Mouse (Mus musculus) CH12.LX (cell line): ENCODE data around the gene Fads2. TPM values are rescaled to one million over a fixed set of nuclear protein-coding genes. Genes with fewer than 3 reads are reported as not detected.

Experiments used
- DNase-seq: peaks from one replicate; pipeline ENCODE4 v3.0.0-alpha.2; 2013; ENCODE audit errors: extremely low read depth
- H3K27ac ChIP-seq: 2 replicates; pipeline ENCODE4 v1.5.1; 2012; ENCODE audit warnings: low read depth, mild to moderate bottlenecking, control low read depth, moderate library complexity; ENCODE audit not compliant: insufficient read depth
- H3K27me3 ChIP-seq: replicated peaks from 2 replicates; pipeline ENCODE3; 2012; ENCODE audit warnings: inconsistent platforms
- H3K36me3 ChIP-seq, 2 experiments: replicated peaks in 1 of 2; 2 replicates each; pipeline versions ENCODE3 to v1.6.1; 2012; ENCODE audit warnings: inconsistent platforms in 1 of 2, low read length in 1 of 2, mild to moderate bottlenecking in 1 of 2, mixed read lengths in 1 of 2, moderate library complexity in 1 of 2; ENCODE audit not compliant: control insufficient read depth in 1 of 2, insufficient read depth in 1 of 2
- H3K4me1 ChIP-seq, 2 experiments: 2 replicates each; pipeline ENCODE4 v1.6.1; 2012; ENCODE audit warnings: inconsistent platforms in 1 of 2, moderate library complexity in 1 of 2; ENCODE audit not compliant: insufficient read depth in 2 of 2, control insufficient read depth in 1 of 2
- H3K4me2 ChIP-seq: 2 replicates; pipeline ENCODE4 v1.6.1; 2012; ENCODE audit warnings: low read depth, mild to moderate bottlenecking, control low read depth; ENCODE audit not compliant: poor library complexity, insufficient read depth, severe bottlenecking
- H3K4me3 ChIP-seq, 3 experiments: fragments of 150-350 bp in 1 of 3; sonication (generic) in 1 of 3; replicated peaks in 1 of 3; 2 replicates each; pipeline versions ENCODE3 to v1.5.1; 2011 to 2012; ENCODE audit warnings: low read depth in 2 of 3, low read length in 2 of 3, mild to moderate bottlenecking in 2 of 3, moderate library complexity in 2 of 3, control low read depth in 1 of 3, improper control_type of control experiment in 1 of 3, inconsistent platforms in 1 of 3, mixed read lengths in 1 of 3; ENCODE audit not compliant: poor library complexity in 1 of 3
- H3K79me2 ChIP-seq: replicated peaks from 2 replicates; pipeline ENCODE4 v1.6.1; 2012; ENCODE audit warnings: mild to moderate bottlenecking, moderate library complexity; ENCODE audit not compliant: control insufficient read depth, poor library complexity, insufficient read depth, severe bottlenecking; ENCODE audit errors: extremely low read depth
- H3K9ac ChIP-seq: 2 replicates; pipeline ENCODE4 v1.6.1; 2012; ENCODE audit warnings: low read depth, mild to moderate bottlenecking, control low read depth, moderate library complexity; ENCODE audit not compliant: insufficient read depth
- H3K9me3 ChIP-seq: replicated peaks from 2 replicates; pipeline ENCODE3; 2012; ENCODE audit warnings: low read length, inconsistent platforms, mixed read lengths
- BHLHE40 ChIP-seq: IDR thresholded peaks from 2 replicates; pipeline ENCODE4 v1.6.1; 2011; ENCODE audit warnings: mild to moderate bottlenecking, low read depth, low read length, improper control_type of control experiment
- CTCF ChIP-seq, 2 experiments: IDR thresholded peaks in 1 of 2; conservative IDR thresholded peaks in 1 of 2; 2 replicates each; pipeline ENCODE4 v1.5.1; 2011 to 2012; ENCODE audit warnings: low read depth in 2 of 2, low read length in 2 of 2, improper control_type of control experiment in 1 of 2, inconsistent platforms in 1 of 2, mild to moderate bottlenecking in 1 of 2, moderate library complexity in 1 of 2
- E2F4 ChIP-seq: IDR thresholded peaks from 2 replicates; pipeline ENCODE4 v1.6.1; 2011; ENCODE audit warnings: low read depth, low read length, improper control_type of control experiment; ENCODE audit not compliant: insufficient replicate concordance
- EP300 ChIP-seq: IDR thresholded peaks from 2 replicates; pipeline ENCODE4 v1.6.1; 2011; ENCODE audit warnings: low read length, improper control_type of control experiment
- HCFC1 ChIP-seq: IDR thresholded peaks from 2 replicates; pipeline ENCODE4 v1.6.1; 2012; ENCODE audit warnings: low read depth, mild to moderate bottlenecking, inconsistent platforms, low read length, improper control_type of control experiment
- JUN ChIP-seq: IDR thresholded peaks from 2 replicates; pipeline ENCODE4 v1.6.1; 2011; ENCODE audit warnings: low read depth, mild to moderate bottlenecking, low read length, improper control_type of control experiment, moderate library complexity; ENCODE audit not compliant: insufficient read depth
- JUND ChIP-seq: conservative IDR thresholded peaks from 2 replicates; pipeline ENCODE4 v1.6.1; 2011; ENCODE audit warnings: low read depth, low read length, improper control_type of control experiment
- MAX ChIP-seq: IDR thresholded peaks from 2 replicates; pipeline ENCODE4 v1.6.1; 2011; ENCODE audit warnings: low read length, improper control_type of control experiment
- NRF1 ChIP-seq: IDR thresholded peaks from 2 replicates; pipeline ENCODE4 v1.6.1; 2014; ENCODE audit warnings: low read depth, mild to moderate bottlenecking, inconsistent platforms, low read length, improper control_type of control experiment, moderate library complexity
- RAD21 ChIP-seq: IDR thresholded peaks from 2 replicates; pipeline ENCODE4 v1.6.1; 2011; ENCODE audit warnings: low read depth, mild to moderate bottlenecking, low read length, improper control_type of control experiment, moderate library complexity
- TCF12 ChIP-seq: IDR thresholded peaks from 2 replicates; pipeline ENCODE4 v1.6.1; 2014; ENCODE audit warnings: low read depth, mild to moderate bottlenecking, inconsistent platforms, low read length, improper control_type of control experiment
- UBTF ChIP-seq: IDR thresholded peaks from 2 replicates; pipeline ENCODE4 v1.6.1; 2012; ENCODE audit warnings: low read depth, mild to moderate bottlenecking, inconsistent platforms, low read length, improper control_type of control experiment, moderate library complexity
- ZMIZ1 ChIP-seq: IDR thresholded peaks from 2 replicates; pipeline ENCODE4 v1.6.1; 2012; ENCODE audit warnings: low read depth, mild to moderate bottlenecking, inconsistent platforms, low read length, improper control_type of control experiment
- dilution Hi-C: fragments of 300-500 bp; cut with MboI; formaldehyde crosslinking; loops from 2 replicates; pipeline ENCODE4 v1.14.3; 2020; ENCODE audit warnings: low sequenced_read_pairs; ENCODE audit not compliant: extremely low pct_unique_long_range_greater_than_20kb, extremely low pct_ligation_motif_present
- in situ Hi-C: fragments of 300-500 bp; cut with MboI; formaldehyde crosslinking; loops from 3 replicates; pipeline ENCODE4 v1.14.3; 2019; ENCODE audit warnings: low sequenced_read_pairs, low pct_ligation_motif_present, low pct_unique_long_range_greater_than_20kb, mixed read lengths
- polyA plus RNA-seq: library from polyadenylated mRNA; unstranded; fragments of >175 nt; gene quantifications from 2 replicates; pipeline ENCODE4 v1.2.1, GENCODE M21; 2012; ENCODE audit warnings: low read depth; ENCODE audit not compliant: insufficient read length
- total RNA-seq, 2 experiments: library from RNA; depleted of rRNA; stranded (reverse); fragments of 300-350 nt in 1 of 2; fragments of >200 nt in 1 of 2; gene quantifications; 2 replicates each; pipeline ENCODE4 v1.2.3; 2012 to 2014

The Fads2 gene
- total and polyA plus RNA-seq, 3 experiments, result 1.7 to 8.1 (median 1.8) TPM

DNA sequence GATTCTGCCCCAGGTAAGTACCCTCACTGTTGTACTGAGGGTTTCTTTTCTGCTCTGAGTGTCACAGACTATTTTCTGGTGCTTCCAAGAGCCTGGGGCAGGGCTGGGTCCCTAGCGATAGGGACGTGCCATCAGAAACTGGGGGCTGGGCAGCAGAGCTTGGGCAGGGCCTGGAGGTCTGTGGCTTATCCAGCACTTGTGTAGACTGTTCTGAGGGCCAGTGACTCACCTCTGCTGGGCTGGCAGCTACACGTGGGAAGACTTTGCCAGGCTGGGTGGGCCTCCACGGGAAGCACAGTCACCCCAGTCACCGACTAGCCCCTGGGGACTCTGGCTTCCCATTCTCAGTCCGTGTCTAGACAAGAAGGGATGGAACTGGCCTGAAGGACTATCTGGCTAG, 59.3 kb downstream of the Fads2 start:
- no peaks in the 10 kb centered on the region for H3K79me2 ChIP-seq
- dilution Hi-C loops, result no loop called here
- no peak overlapping the region for H3K4me3 ChIP-seq
- no peak overlapping the region for H3K9ac ChIP-seq
- H3K4me2 ChIP-seq, result no peak overlapping the region
- TF ChIP-seq MAX (no peak), JUN (no peak), CTCF (conservative IDR thresholded peaks at IDR 0.05 in 1 of 2, IDR thresholded peaks at IDR 0.05 in 1 of 2; ENCODE audit: low read depth in 2 of 2, low read length in 2 of 2) (no peak)
- peaks cover 5 to 10% of the 10 kb centered on the region in 2 experiments; a peak in 3 of 4 replicates for H3K4me1 ChIP-seq
- no peak overlapping the region for H3K27ac ChIP-seq
- no peak for DNase-seq
- H3K9me3 ChIP-seq, result peaks cover 4% of the 10 kb centered on the region
- H3K27me3 ChIP-seq, result peaks cover 7% of the 10 kb centered on the region
- in situ Hi-C loops, result no loop called here
- no peaks in the 10 kb centered on the region for H3K36me3 ChIP-seq

DNA sequence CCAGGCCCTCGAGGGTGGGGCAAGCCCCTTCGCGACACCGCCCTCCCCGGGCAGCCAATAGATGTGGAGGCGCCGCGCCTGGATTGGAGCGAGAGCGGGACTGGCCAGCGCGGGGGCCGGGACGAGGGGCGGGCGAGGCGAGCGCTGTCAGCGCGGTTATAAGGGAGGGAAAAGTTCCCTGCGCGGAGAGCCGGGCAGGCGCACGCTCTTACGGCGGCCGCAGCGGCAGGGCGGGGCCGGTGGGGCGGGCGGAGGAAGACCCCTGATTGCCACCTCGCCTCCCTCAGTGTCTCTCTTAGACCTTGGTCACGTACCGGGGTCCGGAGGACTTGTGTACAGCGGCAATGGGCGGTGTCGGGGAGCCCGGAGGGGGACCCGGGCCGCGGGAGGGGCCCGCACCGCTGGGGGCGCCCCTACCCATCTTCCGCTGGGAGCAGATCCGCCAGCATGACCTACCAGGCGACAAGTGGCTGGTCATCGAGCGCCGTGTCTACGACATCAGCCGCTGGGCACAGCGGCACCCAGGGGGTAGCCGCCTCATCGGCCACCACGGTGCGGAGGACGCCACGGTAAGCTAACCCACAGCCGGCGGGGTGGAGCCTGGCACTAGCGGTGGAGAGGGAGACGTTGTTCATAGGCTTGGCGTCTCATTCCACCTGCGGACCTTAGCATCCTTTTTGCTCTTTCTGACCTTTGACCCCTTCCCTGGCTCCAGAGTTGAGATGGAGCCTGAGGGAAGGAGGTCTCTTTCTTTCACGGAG, 60.0 kb downstream of the Fads2 start, which contains the start of gene Fads3:
Fads3 (plus strand) TSS at position 182 of the 761 bp plus-strand sequence.
- H3K9ac ChIP-seq, result no peak within 1 kb of the TSS
- no peak for DNase-seq
- H3K4me2 ChIP-seq, result peak within 1 kb of the TSS; percentile 67
- peaks cover 4% of the 10 kb centered on the region for H3K9me3 ChIP-seq
- peaks cover 11% of the 10 kb centered on the region for H3K27me3 ChIP-seq
- TF ChIP-seq JUN, result no peak
- no peak for TF ChIP-seq ZMIZ1
- TF ChIP-seq UBTF, result no peak
- no peak for TF ChIP-seq TCF12
- no peak for TF ChIP-seq HCFC1
- no peak for TF ChIP-seq NRF1
- TF ChIP-seq E2F4, result no peak
- TF ChIP-seq RAD21, result no peak
- no peak for TF ChIP-seq EP300
- no peak for TF ChIP-seq JUND
- TF ChIP-seq BHLHE40, result no peak
- TF ChIP-seq, all 38 proteins: peak for 0
- Histone ChIP-seq H3K4me1 (peaks cover 0 to 4% of the 10 kb centered on the region in 2 experiments; a peak in 2 of 4 replicates), H3K4me3 (peak within 1 kb of the TSS in 1 of 3 experiments; percentile 47), H3K36me3 (no peaks in the 10 kb centered on the region), H3K79me2 (no peaks in the 10 kb centered on the region), H3K27ac (no peak within 1 kb of the TSS)
- in situ Hi-C loops, result no loop called here
- dilution Hi-C loops, result no loop called here
